Mouse (Mus musculus) liver, embryonic 14.5 days (tissue): ENCODE measurements at regions not wholly inside any gene's neighbourhood (a gene's known extent, or its start where the extent isn't known, plus 50 kb on each side); places are given as distances from the start of the nearest gene placed in this dataset.

Source experiments
- ATAC-seq: fragments of 200-750 bp; cut with Nextera tagmentation; 2 replicates; pipeline ENCODE4 v1.8.0; 2017; ENCODE audit warnings: moderate number of reproducible peaks, mild to moderate bottlenecking, moderate library complexity; ENCODE audit not compliant: insufficient read depth
- DNase-seq, 3 experiments: peaks; one replicate each; pipeline ENCODE4 v3.0.0-alpha.2; 2012 to 2013; ENCODE audit warnings: low read depth in 3 of 3, low spot score in 3 of 3
- H3K27ac ChIP-seq: fragments of 300-500 bp; sonication (generic); 2 replicates; pipeline ENCODE4 v1.5.1; 2014; ENCODE audit warnings: moderate library complexity, mild to moderate bottlenecking, control low read depth, inconsistent platforms
- H3K27me3 ChIP-seq: fragments of 300-500 bp; sonication (generic); 2 replicates; pipeline ENCODE4 v1.6.1; 2014; ENCODE audit warnings: mild to moderate bottlenecking, low read length, moderate library complexity; ENCODE audit not compliant: control insufficient read depth, insufficient read depth
- H3K36me3 ChIP-seq: fragments of 300-500 bp; sonication (generic); replicated peaks from 2 replicates; pipeline ENCODE4 v1.6.1; 2014; ENCODE audit warnings: low read depth; ENCODE audit not compliant: control insufficient read depth, insufficient read depth
- H3K4me1 ChIP-seq, 2 experiments: fragments of 200-500 bp in 1 of 2; fragments of 300-500 bp in 1 of 2; sonication (generic) in 1 of 2; replicated peaks; 2 replicates each; pipeline ENCODE4 v1.6.1; 2012 to 2014; ENCODE audit warnings: antibody characterized with exemption in 1 of 2, inconsistent platforms in 1 of 2, low read length in 1 of 2; ENCODE audit not compliant: control insufficient read depth in 2 of 2, insufficient read depth in 2 of 2
- H3K4me2 ChIP-seq: fragments of 300-500 bp; sonication (generic); 2 replicates; pipeline ENCODE4 v1.6.1; 2014; ENCODE audit warnings: low read depth, mild to moderate bottlenecking, control low read depth, moderate library complexity
- H3K4me3 ChIP-seq, 2 experiments: fragments of 200-500 bp in 1 of 2; fragments of 300-500 bp in 1 of 2; sonication (generic) in 1 of 2; 2 replicates each; pipeline ENCODE4 v1.5.1; 2012 to 2014; ENCODE audit warnings: low read depth in 2 of 2, low read length in 2 of 2, mild to moderate bottlenecking in 2 of 2, control low read depth in 1 of 2, inconsistent platforms in 1 of 2, moderate library complexity in 1 of 2; ENCODE audit not compliant: insufficient read depth in 1 of 2
- H3K9ac ChIP-seq: fragments of 300-500 bp; sonication (generic); replicated peaks from 2 replicates; pipeline ENCODE4 v1.6.1; 2014; ENCODE audit warnings: mild to moderate bottlenecking, control low read depth, moderate library complexity
- H3K9me3 ChIP-seq: fragments of 300-500 bp; sonication (generic); 2 replicates; pipeline ENCODE4 v1.6.1; 2016; ENCODE audit warnings: low read length, mixed read lengths; ENCODE audit not compliant: control insufficient read depth
- CTCF ChIP-seq: IDR thresholded peaks from 2 replicates; pipeline ENCODE4 v1.5.1; 2016; ENCODE audit warnings: antibody characterized with exemption, low read depth, control low read depth
- EP300 ChIP-seq: IDR thresholded peaks from 2 replicates; pipeline ENCODE4 v1.6.1; 2016; ENCODE audit warnings: antibody characterized with exemption, low read depth
- whole genome bisulfite sequencing: fragments of 180-500 bp; shearing (Covaris S2); extraction: QIAGEN DNeasy Blood & Tissue Kit; methylation state at CpG from one replicate; pipeline ENCODE4 v1.1.7; 2014; ENCODE audit not compliant: insufficient replicate concordance; 5-methylcytosine and 5-hydroxymethylcytosine counted together

GRCm38 (mm10) chr2:34056552-34056951 is 168.8 kb upstream of the Mvb12b start:
- H3K4me3 ChIP-seq, result no peak overlapping the region
- no peak overlapping the region for H3K9ac ChIP-seq
- DNase-seq (no peak), ATAC-seq (no peak)
- no peaks in the 10 kb centered on the region for H3K27me3 ChIP-seq
- H3K4me1 ChIP-seq, result no peaks in the 10 kb centered on the region
- WGBS, result 66% methylated on average over 13 of the region's 13 CpGs
- H3K9me3 ChIP-seq, result no peaks in the 10 kb centered on the region
- H3K36me3 ChIP-seq, result no peaks in the 10 kb centered on the region
- H3K4me2 ChIP-seq, result no peak overlapping the region
- no peak overlapping the region for H3K27ac ChIP-seq
- TF ChIP-seq EP300 (no peak), CTCF (no peak)

GRCm38 (mm10) chr2:34043064-34043463 is 155.3 kb upstream of the Mvb12b start:
- H3K27ac ChIP-seq, result no peak overlapping the region
- H3K9ac ChIP-seq, result no peak overlapping the region
- no peaks in the 10 kb centered on the region for H3K4me1 ChIP-seq
- no peaks in the 10 kb centered on the region for H3K9me3 ChIP-seq
- DNase-seq, result no peak
- no peaks in the 10 kb centered on the region for H3K27me3 ChIP-seq
- no peak for ATAC-seq
- H3K4me3 ChIP-seq, result no peak overlapping the region
- H3K4me2 ChIP-seq, result no peak overlapping the region
- WGBS, result 56% methylated on average over 5 of the region's 5 CpGs
- TF ChIP-seq CTCF (no peak), EP300 (no peak)
- H3K36me3 ChIP-seq, result no peaks in the 10 kb centered on the region

- Histone ChIP-seq H3K27ac (no peak overlapping the region), H3K4me3 (no peak overlapping the region), H3K36me3 (no peaks in the 10 kb centered on the region), H3K9me3 (no peaks in the 10 kb centered on the region), H3K4me1 (no peaks in the 10 kb centered on the region), H3K4me2 (no peak overlapping the region), H3K27me3 (no peaks in the 10 kb centered on the region), H3K9ac (no peak overlapping the region)
- TF ChIP-seq CTCF (no peak), EP300 (no peak)
- ATAC-seq, result no peak
- WGBS, result 26% methylated on average over 7 of the region's 7 CpGs
- no peak for DNase-seq
These were observed 154.6 kb upstream of the Mvb12b start for GRCm38 (mm10) chr2:34042336-34042735.

GRCm38 (mm10) chr2:34038982-34039381 is 151.2 kb upstream of the Mvb12b start:
- ATAC-seq, result no peak
- H3K27me3 ChIP-seq, result no peaks in the 10 kb centered on the region

GRCm38 (mm10) chr2:34033212-34033611 is 145.5 kb upstream of the Mvb12b start:
- no peak overlapping the region for H3K27ac ChIP-seq
- H3K27me3 ChIP-seq, result no peaks in the 10 kb centered on the region
- ATAC-seq, result no peak
- H3K9me3 ChIP-seq, result no peaks in the 10 kb centered on the region
- H3K4me2 ChIP-seq, result no peak overlapping the region
- no peak for DNase-seq
- WGBS, result 44% methylated on average over 11 of the region's 11 CpGs
- H3K4me1 ChIP-seq, result no peaks in the 10 kb centered on the region
- TF ChIP-seq EP300 (no peak), CTCF (no peak)
- H3K36me3 ChIP-seq, result no peaks in the 10 kb centered on the region
- no peak overlapping the region for H3K9ac ChIP-seq
- H3K4me3 ChIP-seq, result no peak overlapping the region

More at GRCm38 (mm10) chr2:34038982-34039381, 151.2 kb upstream of the Mvb12b start:
- DNase-seq, result no peak
- H3K9ac ChIP-seq, result no peak overlapping the region
- no peak overlapping the region for H3K4me2 ChIP-seq
- 63% methylated on average over 8 of the region's 8 CpGs for WGBS
- no peaks in the 10 kb centered on the region for H3K36me3 ChIP-seq
- no peaks in the 10 kb centered on the region for H3K9me3 ChIP-seq
- no peaks in the 10 kb centered on the region for H3K4me1 ChIP-seq
- TF ChIP-seq EP300, result no peak
- TF ChIP-seq CTCF, result no peak
- no peak overlapping the region for H3K27ac ChIP-seq
- no peak overlapping the region for H3K4me3 ChIP-seq
